Mouse (Mus musculus): ENCODE measurements around the gene Gm21170.
"Not testable (repeated sequence)": the region's sequence is repeated elsewhere in the genome, so short reads cannot be mapped to it uniquely, and the experiment has no call there.

The Gm21170 gene

DNA sequence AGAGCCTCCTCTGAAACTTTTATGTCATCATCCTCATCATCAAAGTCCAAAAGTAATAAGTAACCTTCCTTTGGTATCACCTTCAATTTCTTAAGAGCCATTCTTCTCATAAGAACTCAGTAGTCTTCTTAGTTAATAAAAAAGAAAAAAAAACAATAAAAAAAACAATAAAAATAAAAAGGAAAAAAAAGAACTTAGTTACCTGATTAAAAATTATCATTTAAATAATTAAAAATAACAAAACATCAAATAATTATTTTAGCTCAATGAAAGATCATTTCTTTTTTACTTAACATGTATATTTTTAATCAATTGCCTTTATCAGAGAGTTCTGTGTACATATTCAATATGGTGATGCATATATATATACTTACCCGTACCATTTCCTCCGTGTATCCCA, at the start of gene Gm21170:
TSS of gene Gm21170 (minus strand) at position 101 of the 400 bp plus-strand sequence.
- not testable (repeated sequence) for DNase-seq (ENCODE audit: low spot score)
